Comparison of ENCODE assay signal across 13 mouse cellular contexts in the genomic region with DNA sequence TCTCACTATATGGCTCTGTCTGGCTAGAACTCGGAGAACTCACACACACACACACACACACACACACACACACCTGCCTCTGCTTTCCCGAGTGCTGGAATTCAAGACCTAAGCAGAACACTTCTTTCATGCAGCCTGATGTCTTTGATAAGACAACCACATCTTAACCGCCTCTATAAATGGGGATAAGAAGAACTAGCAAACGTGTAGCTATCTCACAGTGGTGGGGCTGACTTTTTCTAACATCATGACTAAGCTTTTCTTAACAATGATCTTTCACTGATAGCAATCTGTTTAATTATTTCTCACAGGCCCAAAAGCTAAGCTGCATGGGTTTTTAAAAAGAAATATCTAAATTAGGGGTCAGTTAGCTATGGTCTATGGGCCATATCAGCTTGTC.
"Had no signal": no experiment of that assay in that cellular context is flagged by ENCODE, and none has a peak within 500 bp of the region (broad histone marks: within the 10 kb centered on the region; RNA-seq: fewer than 3 reads in every experiment).

No protein-coding gene starts in this region.

- H3K9me3 ChIP-seq: heart, embryonic 13.5 days; heart, embryonic 15.5 days; hindbrain, embryonic 13.5 days; hindbrain, embryonic 15.5 days; limb, embryonic 13.5 days; limb, embryonic 15.5 days; liver, embryonic 12.5 days had no signal

- H3K9ac ChIP-seq: heart, embryonic 13.5 days; heart, embryonic 15.5 days; hindbrain, embryonic 13.5 days; hindbrain, embryonic 15.5 days; limb, embryonic 13.5 days; limb, embryonic 15.5 days; liver, embryonic 12.5 days had no signal

- H3K27ac ChIP-seq: heart, adult 2 months; heart, embryonic 13.5 days; heart, embryonic 15.5 days; hindbrain, embryonic 15.5 days; hindbrain, postnatal 0 days; limb, embryonic 13.5 days; limb, embryonic 15.5 days; liver, embryonic 12.5 days had no signal

- H3K27me3 ChIP-seq: heart, embryonic 13.5 days; heart, embryonic 15.5 days; hindbrain, embryonic 13.5 days; hindbrain, embryonic 15.5 days; limb, embryonic 13.5 days; limb, embryonic 15.5 days; liver, embryonic 12.5 days had no signal

- ATAC-seq: hindbrain, postnatal 0 days had no signal

- H3K4me3 ChIP-seq: heart, adult 2 months; heart, embryonic 13.5 days; heart, embryonic 15.5 days; hindbrain, embryonic 13.5 days; hindbrain, embryonic 15.5 days; limb, embryonic 13.5 days; limb, embryonic 15.5 days; liver, embryonic 12.5 days had no signal

- H3K36me3 ChIP-seq: heart, embryonic 13.5 days; heart, embryonic 15.5 days; hindbrain, embryonic 13.5 days; hindbrain, embryonic 15.5 days; limb, embryonic 13.5 days; limb, embryonic 15.5 days; liver, embryonic 12.5 days had no signal

- H3K4me2 ChIP-seq: heart, embryonic 11.5 days; heart, embryonic 13.5 days; heart, embryonic 15.5 days; hindbrain, embryonic 13.5 days; hindbrain, embryonic 15.5 days; limb, embryonic 13.5 days; limb, embryonic 15.5 days; liver, embryonic 12.5 days had no signal

- DNase-seq: heart, postnatal 36 days; layer of hippocampus, adult 9-11 months; layer of hippocampus, postnatal 36 days had no signal
